Mouse (Mus musculus): ENCODE results near the gene Col24a1.

The Col24a1 gene

GRCm38 (mm10) chr3:145463731-145464130, 171.5 kb downstream of the Col24a1 start:
- DNase-seq (ENCODE audit: low spot score): no peak

GRCm38 (mm10) chr3:145471094-145471493, 178.8 kb downstream of the Col24a1 start:
- no peak for DNase-seq (ENCODE audit: low spot score)

GRCm38 (mm10) chr3:145474163-145474562, 181.9 kb downstream of the Col24a1 start:
- DNase-seq (ENCODE audit: low spot score): no peak

GRCm38 (mm10) chr3:145476634-145477033, 184.4 kb downstream of the Col24a1 start:
- DNase-seq (ENCODE audit: low spot score): no peak

- DNase-seq (ENCODE audit: low spot score): no peak
Measured at GRCm38 (mm10) chr3:145477074-145477473, 184.8 kb downstream of the Col24a1 start.

- DNase-seq (ENCODE audit: low spot score): no peak
Measured at GRCm38 (mm10) chr3:145478446-145478845, 186.2 kb downstream of the Col24a1 start.

- DNase-seq (ENCODE audit: low spot score): no peak
Measured at GRCm38 (mm10) chr3:145490279-145490678, 198.0 kb downstream of the Col24a1 start.

GRCm38 (mm10) chr3:145491326-145491725, 199.1 kb downstream of the Col24a1 start:
- DNase-seq (ENCODE audit: low spot score): no peak

- DNase-seq (ENCODE audit: low spot score): no peak
Measured at GRCm38 (mm10) chr3:145498127-145498526, 205.9 kb downstream of the Col24a1 start.

GRCm38 (mm10) chr3:145498893-145499292, 206.6 kb downstream of the Col24a1 start:
- no peak for DNase-seq (ENCODE audit: low spot score)

- DNase-seq (ENCODE audit: low spot score): no peak
Measured at GRCm38 (mm10) chr3:145504830-145505229, 212.6 kb downstream of the Col24a1 start.

- DNase-seq (ENCODE audit: low spot score): no peak
Measured at GRCm38 (mm10) chr3:145508550-145508949, 216.3 kb downstream of the Col24a1 start.

GRCm38 (mm10) chr3:145514197-145514596, 221.9 kb downstream of the Col24a1 start:
- no peak for DNase-seq (ENCODE audit: low spot score)

GRCm38 (mm10) chr3:145521528-145522080, 229.3 kb downstream of the Col24a1 start:
- no peak for DNase-seq (ENCODE audit: low spot score)

- no peak for DNase-seq (ENCODE audit: low spot score)
Measured at GRCm38 (mm10) chr3:145522311-145522710, 230.0 kb downstream of the Col24a1 start.

GRCm38 (mm10) chr3:145525266-145525665, 233.0 kb downstream of the Col24a1 start:
- DNase-seq (ENCODE audit: low spot score): no peak

GRCm38 (mm10) chr3:145537870-145538269, 245.6 kb downstream of the Col24a1 start:
- DNase-seq (ENCODE audit: low spot score): no peak

- DNase-seq (ENCODE audit: low spot score): no peak
Measured at GRCm38 (mm10) chr3:145548441-145549415, 256.5 kb downstream of the Col24a1 start.

- no peak for DNase-seq (ENCODE audit: low spot score)
Measured at GRCm38 (mm10) chr3:145550216-145550615, 257.9 kb downstream of the Col24a1 start.

- DNase-seq (ENCODE audit: low spot score): no peak
Measured at GRCm38 (mm10) chr3:145554388-145554787, 262.1 kb downstream of the Col24a1 start.

- DNase-seq (ENCODE audit: low spot score): no peak
Measured at GRCm38 (mm10) chr3:145556206-145556605, 263.9 kb downstream of the Col24a1 start.

GRCm38 (mm10) chr3:145559675-145560074, 267.4 kb downstream of the Col24a1 start:
- no peak for DNase-seq (ENCODE audit: low spot score)

- DNase-seq (ENCODE audit: low spot score): no peak
Measured at GRCm38 (mm10) chr3:145560117-145560516, 267.8 kb downstream of the Col24a1 start.
